Mouse (Mus musculus): ENCODE results near the gene Dcp1b. TPM values are rescaled to one million over a fixed set of nuclear protein-coding genes. Genes with fewer than 3 reads are reported as not detected.
A peak's percentile ranks its signal among the peaks of the same experiment; 100 is the strongest.

Dcp1b gene
- 10.5 and 13.8 TPM in 2 replicates for polyA plus RNA-seq (2016; fragmentation: Nextera tagmentation; extraction: Ambion mirVana)

DNA sequence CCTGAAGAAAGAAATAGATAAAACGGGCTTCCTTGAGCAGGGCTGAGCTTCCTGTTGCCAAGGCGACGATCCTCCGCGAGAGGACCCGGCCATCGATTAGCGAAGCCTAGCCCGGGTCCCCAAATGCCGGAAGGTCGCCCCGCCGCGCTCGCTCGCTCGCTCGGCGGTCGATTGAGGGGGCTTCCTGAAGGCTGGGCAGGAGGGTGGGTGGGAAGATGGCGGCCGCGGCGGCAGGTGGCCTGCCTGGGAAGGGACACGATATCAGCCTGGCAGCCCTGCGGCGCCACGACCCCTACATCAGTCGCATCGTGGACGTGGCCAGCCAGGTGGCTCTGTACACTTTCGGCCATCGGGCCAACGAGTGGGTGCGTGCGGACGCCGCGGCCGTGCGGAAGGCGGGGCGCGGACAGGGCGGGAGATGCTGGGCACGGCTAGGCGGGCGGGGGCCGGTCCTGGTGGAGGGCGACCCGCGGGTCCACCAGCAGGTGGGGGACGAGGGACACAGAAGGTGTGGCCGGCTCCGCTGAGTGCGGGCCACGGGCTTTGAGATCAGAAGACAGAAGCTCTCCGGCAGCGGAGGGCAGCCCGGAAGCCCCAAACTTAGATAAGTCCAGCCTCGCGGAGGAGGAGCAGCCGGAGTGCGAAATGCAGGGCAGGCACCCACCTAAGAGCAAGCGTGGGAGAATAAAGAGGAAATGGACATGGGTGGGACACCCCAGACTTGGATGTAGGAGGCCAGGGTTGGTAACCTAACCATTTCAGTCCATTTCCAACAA is at the start of gene Dcp1b:
Gene Dcp1b, plus strand, starts transcription at position 176 of the 776 bp plus-strand sequence.
- WGBS: under 1% methylated on average over 65 of the region's 65 CpGs
- Histone ChIP-seq H3K27ac (replicated peaks) (peak within 1 kb of the TSS; percentile 99), H3K9me3 (replicated peaks) (no peaks in the 10 kb centered on the region), H3K4me3 (peak within 1 kb of the TSS; percentile 90), H3K27me3 (ENCODE audit: low read depth, poor library complexity, severe bottlenecking) (no peaks in the 10 kb centered on the region), H3K4me1 (peaks cover 40% of the 10 kb centered on the region), H3K36me3 (peaks cover 3% of the 10 kb centered on the region; the same call in 1 of the 2 replicates)
- peak; percentile 95 for DNase-seq (ENCODE audit: low spot score)

- 89% methylated on average over 3 of the region's 3 CpGs for WGBS
- Histone ChIP-seq H3K27me3 (ENCODE audit: low read depth, poor library complexity, severe bottlenecking) (no peaks in the 10 kb centered on the region), H3K4me1 (no peaks in the 10 kb centered on the region), H3K36me3 (no peaks in the 10 kb centered on the region), H3K27ac (replicated peaks) (no peak overlapping the region), H3K9me3 (replicated peaks) (no peaks in the 10 kb centered on the region; the same call in 1 of the 2 replicates), H3K4me3 (no peak overlapping the region)
- DNase-seq (ENCODE audit: low spot score): no peak
Observed at GRCm38 (mm10) chr6:119126991-119127390, 48.1 kb upstream of the Dcp1b start.

DNA sequence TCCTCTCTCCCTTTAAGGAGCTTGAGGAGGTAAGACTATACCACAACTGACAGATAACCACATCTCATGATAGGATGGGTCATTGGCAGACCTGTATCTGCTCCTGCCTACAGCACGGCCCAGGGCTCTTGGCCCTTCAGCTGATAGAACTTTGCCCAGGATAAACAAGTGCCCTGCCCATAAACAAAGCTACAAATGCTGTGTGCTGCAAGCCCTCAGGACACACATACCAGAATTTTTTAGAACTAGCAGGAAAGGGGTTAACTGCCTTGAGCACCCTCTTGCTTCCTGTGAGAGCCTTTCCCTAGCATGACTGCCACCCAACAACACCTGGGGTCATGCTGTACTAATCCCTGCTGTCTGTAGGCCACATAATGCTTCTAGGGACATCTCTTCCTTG is 47.0 kb upstream of the Dcp1b start:
- Histone ChIP-seq H3K27ac (replicated peaks) (no peak overlapping the region), H3K27me3 (ENCODE audit: low read depth, poor library complexity, severe bottlenecking) (no peaks in the 10 kb centered on the region), H3K36me3 (no peaks in the 10 kb centered on the region), H3K4me1 (no peaks in the 10 kb centered on the region), H3K4me3 (no peak overlapping the region), H3K9me3 (replicated peaks) (no peaks in the 10 kb centered on the region; the same call in 1 of the 2 replicates)
- no peak for DNase-seq (ENCODE audit: low spot score)
- 95% methylated on average over 1 of the region's 1 CpGs for WGBS

GRCm38 (mm10) chr6:119128521-119128920 is 46.5 kb upstream of the Dcp1b start:
- DNase-seq (ENCODE audit: low spot score): no peak
- H3K4me1 ChIP-seq: no peaks in the 10 kb centered on the region
- 90% methylated on average over 8 of the region's 8 CpGs for WGBS
- no peaks in the 10 kb centered on the region for H3K36me3 ChIP-seq
- no peak overlapping the region for H3K27ac ChIP-seq (replicated peaks)
- H3K27me3 ChIP-seq (ENCODE audit: low read depth, poor library complexity, severe bottlenecking): no peaks in the 10 kb centered on the region
- no peaks in the 10 kb centered on the region; the same call in 1 of the 2 replicates for H3K9me3 ChIP-seq (replicated peaks)
- no peak overlapping the region for H3K4me3 ChIP-seq

DNA sequence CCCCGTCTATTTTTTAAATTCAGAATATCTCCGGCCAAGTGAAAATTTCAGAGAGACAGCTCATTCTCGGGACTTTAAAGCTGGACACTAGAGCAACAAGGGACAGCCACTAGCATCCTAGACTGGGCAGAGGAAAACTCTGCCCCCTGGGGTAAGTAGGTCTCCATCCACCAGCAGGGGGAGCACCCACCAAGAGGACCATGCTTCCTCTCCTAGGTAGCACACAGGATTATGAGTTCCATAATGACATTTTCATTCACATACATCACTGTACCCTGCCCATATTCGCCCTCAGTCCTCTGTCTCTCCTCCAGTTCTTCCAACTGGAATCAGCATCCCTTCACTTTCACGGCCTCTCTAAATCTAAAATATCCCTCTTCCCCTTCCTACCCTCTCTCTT is 45.4 kb upstream of the Dcp1b start:
- H3K4me1 ChIP-seq: no peaks in the 10 kb centered on the region
- H3K4me3 ChIP-seq: no peak overlapping the region
- no peaks in the 10 kb centered on the region for H3K27me3 ChIP-seq (ENCODE audit: low read depth, poor library complexity, severe bottlenecking)
- 82% methylated on average over 5 of the region's 5 CpGs for WGBS
- DNase-seq (ENCODE audit: low spot score): peak; percentile 18
- H3K27ac ChIP-seq (replicated peaks): no peak overlapping the region
- no peaks in the 10 kb centered on the region for H3K36me3 ChIP-seq
- no peaks in the 10 kb centered on the region; the same call in 1 of the 2 replicates for H3K9me3 ChIP-seq (replicated peaks)

- Histone ChIP-seq H3K27ac (replicated peaks) (no peak overlapping the region), H3K4me1 (no peaks in the 10 kb centered on the region), H3K4me3 (no peak overlapping the region), H3K27me3 (ENCODE audit: low read depth, poor library complexity, severe bottlenecking) (no peaks in the 10 kb centered on the region), H3K36me3 (no peaks in the 10 kb centered on the region), H3K9me3 (replicated peaks) (no peaks in the 10 kb centered on the region)
- 88% methylated on average over 8 of the region's 8 CpGs for WGBS
- no peak for DNase-seq (ENCODE audit: low spot score)
Observed at GRCm38 (mm10) chr6:119132111-119132735, 42.8 kb upstream of the Dcp1b start.

- no peak overlapping the region for H3K27ac ChIP-seq (replicated peaks)
- WGBS: 94% methylated on average over 4 of the region's 4 CpGs
- no peaks in the 10 kb centered on the region for H3K36me3 ChIP-seq
- DNase-seq (ENCODE audit: low spot score): no peak
- no peaks in the 10 kb centered on the region for H3K27me3 ChIP-seq (ENCODE audit: low read depth, poor library complexity, severe bottlenecking)
- no peak overlapping the region for H3K4me3 ChIP-seq
- no peaks in the 10 kb centered on the region for H3K4me1 ChIP-seq
- no peaks in the 10 kb centered on the region for H3K9me3 ChIP-seq (replicated peaks)
Observed at GRCm38 (mm10) chr6:119132863-119133262, 42.2 kb upstream of the Dcp1b start.

DNA sequence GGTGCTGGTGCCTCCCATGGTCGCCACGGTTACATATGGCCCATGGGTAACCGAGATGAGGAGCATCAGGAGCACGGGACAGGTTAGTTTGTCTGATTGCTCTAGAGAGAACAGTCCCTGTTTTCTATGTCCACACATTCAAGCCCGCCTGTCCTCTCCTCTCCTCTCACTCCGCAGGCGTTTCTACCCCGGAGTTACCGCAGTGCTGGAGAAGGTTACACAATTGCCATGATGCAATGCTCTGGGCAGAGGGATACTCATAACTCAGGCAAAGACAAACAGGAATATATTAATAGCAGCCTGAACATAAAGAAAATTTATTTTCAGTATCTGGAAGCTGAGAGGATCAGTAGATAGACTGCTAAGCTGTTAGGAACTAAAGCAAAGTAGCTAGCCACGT is 37.3 kb upstream of the Dcp1b start:
- Histone ChIP-seq H3K4me3 (no peak overlapping the region), H3K9me3 (replicated peaks) (no peaks in the 10 kb centered on the region), H3K4me1 (no peaks in the 10 kb centered on the region), H3K27me3 (ENCODE audit: low read depth, poor library complexity, severe bottlenecking) (no peaks in the 10 kb centered on the region), H3K27ac (replicated peaks) (no peak overlapping the region), H3K36me3 (no peaks in the 10 kb centered on the region)
- 90% methylated on average over 10 of the region's 10 CpGs for WGBS
- DNase-seq (ENCODE audit: low spot score): no peak

GRCm38 (mm10) chr6:119139561-119139960 is 35.5 kb upstream of the Dcp1b start:
- no peak for DNase-seq (ENCODE audit: low spot score)
- Histone ChIP-seq H3K4me1 (no peaks in the 10 kb centered on the region), H3K36me3 (no peaks in the 10 kb centered on the region), H3K27ac (replicated peaks) (no peak overlapping the region), H3K4me3 (no peak overlapping the region), H3K9me3 (replicated peaks) (no peaks in the 10 kb centered on the region), H3K27me3 (ENCODE audit: low read depth, poor library complexity, severe bottlenecking) (no peaks in the 10 kb centered on the region)
- WGBS: 88% methylated on average over 7 of the region's 7 CpGs

- DNase-seq (ENCODE audit: low spot score): no peak
- no peak overlapping the region for H3K4me3 ChIP-seq
- WGBS: 76% methylated on average over 4 of the region's 4 CpGs
Observed at GRCm38 (mm10) chr6:119145109-119145508, 29.9 kb upstream of the Dcp1b start.

GRCm38 (mm10) chr6:119165677-119166076 is 9.4 kb upstream of the Dcp1b start:
- Histone ChIP-seq H3K4me3 (no peak overlapping the region), H3K36me3 (no peaks in the 10 kb centered on the region), H3K4me1 (no peaks in the 10 kb centered on the region), H3K9me3 (replicated peaks) (no peaks in the 10 kb centered on the region), H3K27me3 (ENCODE audit: low read depth, poor library complexity, severe bottlenecking) (no peaks in the 10 kb centered on the region), H3K27ac (replicated peaks) (no peak overlapping the region)
- DNase-seq (ENCODE audit: low spot score): no peak

More at GRCm38 (mm10) chr6:119145109-119145508, 29.9 kb upstream of the Dcp1b start:
- Histone ChIP-seq H3K27me3 (ENCODE audit: low read depth, poor library complexity, severe bottlenecking) (no peaks in the 10 kb centered on the region), H3K27ac (replicated peaks) (no peak overlapping the region), H3K4me1 (no peaks in the 10 kb centered on the region), H3K9me3 (replicated peaks) (no peaks in the 10 kb centered on the region), H3K36me3 (no peaks in the 10 kb centered on the region)

DNA sequence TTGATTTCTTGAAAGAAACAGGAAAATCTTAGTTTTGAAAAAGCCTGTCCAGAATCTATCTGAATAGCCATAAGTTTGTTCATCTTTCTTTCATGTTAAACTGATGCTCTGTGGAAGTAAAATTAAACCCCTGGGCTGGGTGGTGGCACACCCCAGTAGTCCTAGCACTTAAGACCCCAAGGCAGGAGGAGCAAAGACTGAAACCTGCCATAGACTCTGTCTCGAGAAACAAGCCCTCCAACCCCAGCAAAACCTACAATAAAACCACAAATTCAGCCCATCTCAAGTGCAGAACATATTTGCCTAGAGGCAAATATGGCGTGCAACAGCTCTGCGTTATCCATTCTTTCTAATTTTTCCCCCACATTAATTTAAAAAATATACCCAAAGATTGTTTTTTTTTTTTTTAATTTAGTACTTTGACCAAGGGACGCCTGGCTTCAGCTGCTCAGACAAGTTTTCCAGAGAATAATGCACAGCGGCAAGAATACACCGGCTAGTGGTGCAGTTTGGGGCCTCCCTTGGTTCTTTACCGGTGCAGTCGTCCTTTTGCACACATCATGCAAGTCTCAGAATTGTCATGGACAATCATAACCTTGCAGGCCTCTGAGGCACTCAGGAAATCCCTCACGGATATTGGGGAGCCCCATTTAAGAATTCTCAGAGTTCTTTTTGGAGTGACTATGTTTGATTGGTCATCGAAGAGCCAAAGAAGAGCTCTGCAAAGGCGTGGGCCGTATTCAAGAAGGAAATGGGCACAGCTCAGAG is 562 bp upstream of the Dcp1b start:
- Histone ChIP-seq H3K27me3 (ENCODE audit: low read depth, poor library complexity, severe bottlenecking) (no peaks in the 10 kb centered on the region), H3K27ac (replicated peaks) (peak overlapping the region; percentile 99)

More for the DNA sequence above, 562 bp upstream of the Dcp1b start:
- Histone ChIP-seq H3K4me3 (peak overlapping the region; percentile 90), H3K9me3 (replicated peaks) (no peaks in the 10 kb centered on the region), H3K4me1 (peaks cover 40% of the 10 kb centered on the region), H3K36me3 (no peaks in the 10 kb centered on the region)
- WGBS: 53% methylated on average over 12 of the region's 12 CpGs
- no peak for DNase-seq (ENCODE audit: low spot score)
